Mouse (Mus musculus): ENCODE data around the gene Ppih. TPM values are rescaled to one million over a fixed set of nuclear protein-coding genes. Genes with fewer than 3 reads are reported as not detected.

Ppih gene
- polyA plus RNA-seq, 1 experiment from 2014 or later = 60.5 TPM

GRCm38 (mm10) chr4:119320896-119321550 lies 677 bp upstream of the Ppih start:
- Histone ChIP-seq H3K4me2 (ENCODE audit: low read length) (peak overlapping the region; percentile 96), H3K27me3 (replicated peaks; ENCODE audit: control insufficient read depth, insufficient read depth, low read length) (peaks cover 8% of the 10 kb centered on the region; the same call in 1 of the 2 replicates), H3K4me1 (replicated peaks; ENCODE audit: control insufficient read depth, insufficient read depth, low read length) (peaks cover 16% of the 10 kb centered on the region), H3K36me3 (ENCODE audit: control insufficient read depth, insufficient read depth) (0 out of 2 replicates have a peak, but pooled peaks cover 2% of the 10 kb centered on the region), H3K27ac (ENCODE audit: low read length) (peak overlapping the region; percentile 91), H3K9ac (replicated peaks; ENCODE audit: low read depth, low read length) (peak overlapping the region; percentile 73), H3K9me3 (ENCODE audit: control insufficient read depth, low read length) (no peaks in the 10 kb centered on the region), H3K4me3 (replicated peaks; ENCODE audit: low read length) (peak overlapping the region; percentile 78)
- 30% methylated on average over 10 of the region's 10 CpGs for WGBS
- peak; percentile 57 for ATAC-seq

DNA sequence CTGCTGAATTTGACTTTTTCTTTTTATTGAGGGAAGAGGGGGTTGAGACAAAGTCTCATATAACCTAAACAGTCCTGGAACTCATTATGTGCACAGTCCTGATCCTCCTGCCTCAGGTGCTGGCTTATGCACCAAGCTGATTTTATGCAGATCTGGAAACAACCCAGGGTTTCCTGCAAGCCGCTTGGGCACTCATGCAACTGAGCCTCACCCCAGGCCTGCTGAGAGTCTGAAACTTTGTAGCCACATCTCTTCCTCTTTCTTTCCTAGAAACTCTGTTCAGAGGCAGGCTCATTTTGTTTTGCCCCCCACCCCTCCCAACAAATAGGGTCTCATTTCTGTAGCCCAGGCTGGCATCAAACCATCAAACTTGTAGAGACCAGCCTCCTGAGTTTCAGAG lies 6.6 kb downstream of the Ppih start:
- ATAC-seq = no peak
- Histone ChIP-seq H3K36me3 (ENCODE audit: control insufficient read depth, insufficient read depth) (peaks cover 24% of the 10 kb centered on the region), H3K4me2 (ENCODE audit: low read length) (no peak overlapping the region), H3K4me1 (replicated peaks; ENCODE audit: control insufficient read depth, insufficient read depth, low read length) (no peaks in the 10 kb centered on the region), H3K4me3 (replicated peaks; ENCODE audit: low read length) (no peak overlapping the region), H3K27ac (ENCODE audit: low read length) (no peak overlapping the region), H3K9ac (replicated peaks; ENCODE audit: low read depth, low read length) (no peak overlapping the region), H3K9me3 (ENCODE audit: control insufficient read depth, low read length) (no peaks in the 10 kb centered on the region), H3K27me3 (replicated peaks; ENCODE audit: control insufficient read depth, insufficient read depth, low read length) (no peaks in the 10 kb centered on the region)
- 90% methylated on average over 1 of the region's 1 CpGs for WGBS

GRCm38 (mm10) chr4:119305418-119305817 lies 14.9 kb downstream of the Ppih start:
- Histone ChIP-seq H3K36me3 (ENCODE audit: control insufficient read depth, insufficient read depth) (peaks cover 6% of the 10 kb centered on the region), H3K27ac (ENCODE audit: low read length) (no peak overlapping the region), H3K4me1 (replicated peaks; ENCODE audit: control insufficient read depth, insufficient read depth, low read length) (no peaks in the 10 kb centered on the region), H3K9me3 (ENCODE audit: control insufficient read depth, low read length) (no peaks in the 10 kb centered on the region), H3K4me3 (replicated peaks; ENCODE audit: low read length) (no peak overlapping the region), H3K9ac (replicated peaks; ENCODE audit: low read depth, low read length) (no peak overlapping the region), H3K4me2 (ENCODE audit: low read length) (no peak overlapping the region), H3K27me3 (replicated peaks; ENCODE audit: control insufficient read depth, insufficient read depth, low read length) (no peaks in the 10 kb centered on the region)
- WGBS = 76% methylated on average over 5 of the region's 5 CpGs
- ATAC-seq = no peak

DNA sequence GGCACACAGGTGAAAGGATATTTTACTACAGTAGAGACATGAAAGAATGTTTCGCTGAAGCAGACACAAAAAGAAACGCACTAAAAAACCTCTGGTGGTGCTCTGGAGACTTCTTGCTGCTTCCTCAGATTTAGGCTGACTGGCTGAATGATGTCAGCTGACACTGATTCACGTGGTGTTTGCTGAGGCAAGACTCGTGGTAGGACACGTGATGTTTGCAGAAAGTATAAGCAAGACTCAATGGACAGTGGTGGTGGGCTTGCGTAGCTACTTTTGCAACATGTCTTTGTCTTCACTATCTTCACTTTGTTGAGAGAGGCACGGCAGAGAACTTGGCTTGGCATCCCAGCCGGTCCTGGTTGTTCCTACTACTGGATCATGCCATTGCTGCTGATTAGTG lies 17.1 kb downstream of the Ppih start:
- Histone ChIP-seq H3K27me3 (replicated peaks; ENCODE audit: control insufficient read depth, insufficient read depth, low read length) (no peaks in the 10 kb centered on the region), H3K4me3 (replicated peaks; ENCODE audit: low read length) (no peak overlapping the region), H3K27ac (ENCODE audit: low read length) (no peak overlapping the region), H3K9me3 (ENCODE audit: control insufficient read depth, low read length) (no peaks in the 10 kb centered on the region), H3K4me1 (replicated peaks; ENCODE audit: control insufficient read depth, insufficient read depth, low read length) (no peaks in the 10 kb centered on the region), H3K36me3 (ENCODE audit: control insufficient read depth, insufficient read depth) (0 out of 2 replicates have a peak, but pooled peaks cover 2% of the 10 kb centered on the region), H3K9ac (replicated peaks; ENCODE audit: low read depth, low read length) (no peak overlapping the region), H3K4me2 (ENCODE audit: low read length) (no peak overlapping the region)
- ATAC-seq = no peak
- WGBS = 91% methylated on average over 8 of the region's 8 CpGs

DNA sequence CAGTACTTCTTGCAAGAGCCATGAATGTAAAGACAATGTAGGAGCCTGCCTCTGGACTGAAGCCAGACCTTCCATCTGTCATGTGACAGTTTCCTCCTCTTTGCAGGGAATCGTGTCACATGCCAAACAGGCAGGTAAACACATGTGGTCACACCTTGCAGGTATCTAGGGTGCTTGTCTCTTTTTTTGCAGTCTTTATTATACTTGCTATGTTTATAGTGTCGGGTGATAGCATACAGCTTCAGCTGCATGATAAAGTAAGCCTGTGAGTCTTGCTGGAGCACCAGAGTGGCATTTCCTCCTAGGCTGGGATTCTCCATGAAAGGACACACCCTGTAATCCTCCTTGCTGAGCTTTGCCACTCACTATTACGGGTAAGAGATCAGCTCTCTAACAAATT lies 18.6 kb downstream of the Ppih start:
- 0 out of 2 replicates have a peak, but pooled peaks cover 2% of the 10 kb centered on the region for H3K36me3 ChIP-seq (ENCODE audit: control insufficient read depth, insufficient read depth)
- H3K27me3 ChIP-seq (replicated peaks; ENCODE audit: control insufficient read depth, insufficient read depth, low read length) = no peaks in the 10 kb centered on the region
- ATAC-seq = no peak
- H3K4me1 ChIP-seq (replicated peaks; ENCODE audit: control insufficient read depth, insufficient read depth, low read length) = no peaks in the 10 kb centered on the region
- no peaks in the 10 kb centered on the region for H3K9me3 ChIP-seq (ENCODE audit: control insufficient read depth, low read length)
- no peak overlapping the region for H3K4me3 ChIP-seq (replicated peaks; ENCODE audit: low read length)
- WGBS = 83% methylated on average over 3 of the region's 3 CpGs
- H3K4me2 ChIP-seq (ENCODE audit: low read length) = no peak overlapping the region
- no peak overlapping the region for H3K9ac ChIP-seq (replicated peaks; ENCODE audit: low read depth, low read length)
- H3K27ac ChIP-seq (ENCODE audit: low read length) = no peak overlapping the region

GRCm38 (mm10) chr4:119300761-119301160 lies 19.6 kb downstream of the Ppih start:
- Histone ChIP-seq H3K4me1 (replicated peaks; ENCODE audit: control insufficient read depth, insufficient read depth, low read length) (no peaks in the 10 kb centered on the region), H3K27ac (ENCODE audit: low read length) (no peak overlapping the region), H3K27me3 (replicated peaks; ENCODE audit: control insufficient read depth, insufficient read depth, low read length) (no peaks in the 10 kb centered on the region), H3K4me3 (replicated peaks; ENCODE audit: low read length) (no peak overlapping the region), H3K9ac (replicated peaks; ENCODE audit: low read depth, low read length) (no peak overlapping the region), H3K9me3 (ENCODE audit: control insufficient read depth, low read length) (no peaks in the 10 kb centered on the region), H3K36me3 (ENCODE audit: control insufficient read depth, insufficient read depth) (no peaks in the 10 kb centered on the region), H3K4me2 (ENCODE audit: low read length) (no peak overlapping the region)
- ATAC-seq = no peak
- WGBS = 96% methylated on average over 3 of the region's 3 CpGs

DNA sequence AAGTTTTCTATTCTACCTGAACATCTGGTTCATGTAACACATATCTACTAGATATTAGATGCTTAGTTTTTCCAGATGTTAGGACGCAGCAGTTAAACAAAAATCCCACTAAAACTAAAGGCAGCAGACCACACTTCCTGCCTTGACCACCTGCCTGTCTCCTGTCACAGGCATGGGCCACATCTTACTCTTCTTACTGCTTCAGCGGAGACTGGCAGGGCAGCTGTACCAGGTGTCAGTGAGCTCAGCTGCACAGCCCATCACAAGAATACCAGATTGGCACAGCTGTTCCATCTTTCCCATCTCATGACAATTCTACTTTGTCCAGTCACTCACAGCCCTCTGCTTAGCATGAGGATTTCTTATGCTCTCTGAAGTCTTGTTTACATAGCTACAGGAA lies 23.0 kb downstream of the Ppih start:
- H3K4me1 ChIP-seq (replicated peaks; ENCODE audit: control insufficient read depth, insufficient read depth, low read length) = peaks cover 8% of the 10 kb centered on the region
- no peaks in the 10 kb centered on the region for H3K9me3 ChIP-seq (ENCODE audit: control insufficient read depth, low read length)
- 90% methylated on average over 2 of the region's 2 CpGs for WGBS

DNA sequence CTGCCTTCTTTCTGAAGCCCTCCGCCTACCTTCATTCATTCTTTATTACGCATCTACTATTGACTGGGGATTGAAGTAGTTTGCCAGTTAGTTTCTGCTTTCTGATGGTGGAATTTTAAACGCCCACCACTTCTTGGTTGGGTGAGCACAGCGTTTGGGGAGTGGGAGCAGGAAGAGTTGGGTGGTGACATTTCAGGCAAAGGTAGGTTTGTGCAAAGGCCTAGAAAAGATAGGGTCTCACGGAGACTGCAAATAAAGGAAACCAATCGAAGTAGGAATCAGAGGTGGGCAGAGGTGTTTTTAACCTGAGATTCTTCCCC lies 25.3 kb downstream of the Ppih start:
- Histone ChIP-seq H3K36me3 (ENCODE audit: control insufficient read depth, insufficient read depth) (no peaks in the 10 kb centered on the region), H3K27me3 (replicated peaks; ENCODE audit: control insufficient read depth, insufficient read depth, low read length) (no peaks in the 10 kb centered on the region), H3K4me3 (replicated peaks; ENCODE audit: low read length) (peak overlapping the region; percentile 93), H3K27ac (ENCODE audit: low read length) (peak overlapping the region; percentile 91), H3K9me3 (ENCODE audit: control insufficient read depth, low read length) (no peaks in the 10 kb centered on the region), H3K4me2 (ENCODE audit: low read length) (peak overlapping the region; percentile 82), H3K4me1 (replicated peaks; ENCODE audit: control insufficient read depth, insufficient read depth, low read length) (peaks cover 23% of the 10 kb centered on the region), H3K9ac (replicated peaks; ENCODE audit: low read depth, low read length) (peak overlapping the region; percentile 77)
- WGBS = 3% methylated on average over 6 of the region's 6 CpGs
- ATAC-seq = no peak

More for the DNA sequence above, 23.0 kb downstream of the Ppih start:
- Histone ChIP-seq H3K27ac (ENCODE audit: low read length) (no peak overlapping the region), H3K27me3 (replicated peaks; ENCODE audit: control insufficient read depth, insufficient read depth, low read length) (no peaks in the 10 kb centered on the region), H3K4me3 (replicated peaks; ENCODE audit: low read length) (no peak overlapping the region), H3K4me2 (ENCODE audit: low read length) (no peak overlapping the region), H3K9ac (replicated peaks; ENCODE audit: low read depth, low read length) (no peak overlapping the region), H3K36me3 (ENCODE audit: control insufficient read depth, insufficient read depth) (no peaks in the 10 kb centered on the region)
- no peak for ATAC-seq

- Histone ChIP-seq H3K4me2 (ENCODE audit: low read length) (peak within 1 kb of the TSS; percentile 82), H3K4me1 (replicated peaks; ENCODE audit: control insufficient read depth, insufficient read depth, low read length) (peaks cover 23% of the 10 kb centered on the region), H3K27ac (ENCODE audit: low read length) (peak within 1 kb of the TSS; percentile 91), H3K9me3 (ENCODE audit: control insufficient read depth, low read length) (no peaks in the 10 kb centered on the region), H3K27me3 (replicated peaks; ENCODE audit: control insufficient read depth, insufficient read depth, low read length) (no peaks in the 10 kb centered on the region), H3K36me3 (ENCODE audit: control insufficient read depth, insufficient read depth) (no peaks in the 10 kb centered on the region), H3K9ac (replicated peaks; ENCODE audit: low read depth, low read length) (peak within 1 kb of the TSS; percentile 80), H3K4me3 (replicated peaks; ENCODE audit: low read length) (peak within 1 kb of the TSS; percentile 93)
- peak; percentile 99 for ATAC-seq
- under 1% methylated on average over 60 of the region's 61 CpGs for WGBS
Measured at GRCm38 (mm10) chr4:119294415-119295133, 25.8 kb downstream of the Ppih start, which contains the start of gene Ybx1. Gene Ybx1 (minus strand): TSS chr4:119294604.
